ENCODE assay signal across 26 mouse cellular contexts in the genomic region with DNA sequence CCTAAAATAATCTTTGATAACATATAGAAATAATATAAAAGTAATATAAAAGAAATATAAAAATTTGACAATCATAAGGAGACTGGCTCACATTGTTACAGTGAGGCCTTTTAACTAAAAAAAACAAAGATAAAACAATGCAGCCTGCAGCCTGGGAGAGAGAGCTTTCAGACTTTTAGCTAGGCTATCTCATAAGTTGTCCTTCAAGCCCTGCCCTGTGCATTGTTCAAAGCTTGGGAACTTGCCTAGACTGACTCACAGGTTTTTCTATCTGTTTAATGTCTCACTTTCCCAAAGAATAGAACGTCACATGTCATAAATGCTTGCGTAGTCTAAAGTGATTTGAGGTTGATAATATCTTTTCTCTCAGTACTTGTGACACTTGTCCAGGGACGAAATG. TPM values are rescaled to one million over a fixed set of nuclear protein-coding genes. Genes with fewer than 3 reads are reported as not detected.
"Had no signal": no experiment of that assay in that cellular context is flagged by ENCODE, and none has a peak within 500 bp of the region (broad histone marks: within the 10 kb centered on the region; RNA-seq: fewer than 3 reads in every experiment).

No protein-coding gene starts in this region.

- H3K4me1 ChIP-seq: hindbrain, embryonic 13.5 days; hindbrain, embryonic 15.5 days; kidney, embryonic 15.5 days; limb, embryonic 13.5 days; limb, embryonic 15.5 days; liver, embryonic 13.5 days had no signal

- H3K36me3 ChIP-seq: heart, embryonic 10.5 days; hindbrain, embryonic 13.5 days; hindbrain, embryonic 15.5 days; kidney, embryonic 15.5 days; limb, embryonic 13.5 days; limb, embryonic 15.5 days; liver, embryonic 13.5 days; liver, embryonic 15.5 days had no signal

- H3K9me3 ChIP-seq: kidney, embryonic 15.5 days; limb, embryonic 15.5 days; liver, embryonic 13.5 days; liver, embryonic 15.5 days had no signal

- H3K4me2 ChIP-seq: hindbrain, embryonic 13.5 days; hindbrain, embryonic 15.5 days; kidney, embryonic 15.5 days; limb, embryonic 13.5 days; limb, embryonic 15.5 days; liver, embryonic 13.5 days; liver, embryonic 15.5 days had no signal

- ATAC-seq: forebrain, postnatal 0 days; hindbrain, postnatal 0 days; intestine, embryonic 16.5 days; liver, postnatal 0 days had no signal

- H3K9ac ChIP-seq: forebrain, postnatal 0 days; hindbrain, embryonic 13.5 days; hindbrain, embryonic 15.5 days; kidney, embryonic 15.5 days; limb, embryonic 13.5 days; limb, embryonic 15.5 days; liver, embryonic 13.5 days; liver, embryonic 15.5 days; liver, postnatal 0 days had no signal

- DNase-seq: forebrain, postnatal 0 days; gastrocnemius, postnatal 14 days; gastrocnemius, postnatal 36 days; heart, adult 18-20 months; heart, postnatal 36 days; kidney, adult 11 months; kidney, adult 2 months; kidney, adult 9 months; kidney, postnatal 14 days; kidney, postnatal 36 days; layer of hippocampus, adult 9-11 months; layer of hippocampus, postnatal 36 days; left cerebral cortex, postnatal 4 days; liver, embryonic 13.5 days; liver, postnatal 0 days had no signal

- H3K27ac ChIP-seq: heart, embryonic 10.5 days; hindbrain, embryonic 13.5 days; hindbrain, embryonic 15.5 days; hindbrain, postnatal 0 days; kidney, embryonic 15.5 days; kidney, postnatal 0 days; limb, embryonic 13.5 days; limb, embryonic 15.5 days; liver, embryonic 13.5 days; liver, embryonic 15.5 days had no signal

- H3K4me3 ChIP-seq: heart, embryonic 10.5 days; hindbrain, embryonic 13.5 days; hindbrain, embryonic 15.5 days; kidney, embryonic 15.5 days; limb, embryonic 13.5 days; limb, embryonic 15.5 days; liver, embryonic 13.5 days; liver, embryonic 15.5 days had no signal

- H3K27me3 ChIP-seq: hindbrain, embryonic 13.5 days; hindbrain, embryonic 15.5 days; kidney, embryonic 15.5 days; limb, embryonic 13.5 days; limb, embryonic 15.5 days; liver, embryonic 13.5 days; liver, embryonic 15.5 days had no signal

RNA-seq across cellular contexts. Expression of a gene that starts 36.3 kb away (rescaled TPM):
- polyA plus RNA-seq: liver, adult 2 months had no signal
